Mouse (Mus musculus) kidney, postnatal 14 days (tissue): ENCODE results near the gene Zc3h6.

Source experiments
- DNase-seq: peaks from one replicate; pipeline ENCODE4 v3.0.0; 2022; ENCODE audit warnings: mixed read lengths

Zc3h6 gene

DNA sequence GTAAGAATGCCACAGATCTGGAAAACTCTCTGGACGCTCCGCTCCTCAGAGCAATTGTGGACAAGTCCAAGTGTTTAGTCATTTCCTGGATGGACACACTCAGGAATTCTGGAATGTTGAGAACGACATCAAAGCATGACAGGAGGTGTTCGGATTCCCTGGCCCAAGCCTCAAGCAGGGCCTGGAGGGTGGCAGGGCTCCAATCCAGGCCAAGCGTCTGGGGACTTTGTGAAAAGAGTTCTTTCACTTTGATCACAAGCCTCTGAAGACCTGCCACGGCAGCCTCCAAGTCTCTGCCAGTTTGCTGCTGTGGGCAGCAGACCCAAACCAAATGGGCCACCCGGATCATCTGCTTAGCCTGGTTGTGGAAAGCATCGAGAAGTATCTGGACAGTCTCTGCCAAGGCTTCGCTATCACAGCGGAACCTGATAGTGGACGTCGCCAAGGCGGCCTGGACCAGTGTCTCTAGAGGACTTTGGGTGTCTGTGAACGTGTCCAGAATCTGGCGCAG lies 71.3 kb downstream of the Zc3h6 start:
- no peak for DNase-seq

DNA sequence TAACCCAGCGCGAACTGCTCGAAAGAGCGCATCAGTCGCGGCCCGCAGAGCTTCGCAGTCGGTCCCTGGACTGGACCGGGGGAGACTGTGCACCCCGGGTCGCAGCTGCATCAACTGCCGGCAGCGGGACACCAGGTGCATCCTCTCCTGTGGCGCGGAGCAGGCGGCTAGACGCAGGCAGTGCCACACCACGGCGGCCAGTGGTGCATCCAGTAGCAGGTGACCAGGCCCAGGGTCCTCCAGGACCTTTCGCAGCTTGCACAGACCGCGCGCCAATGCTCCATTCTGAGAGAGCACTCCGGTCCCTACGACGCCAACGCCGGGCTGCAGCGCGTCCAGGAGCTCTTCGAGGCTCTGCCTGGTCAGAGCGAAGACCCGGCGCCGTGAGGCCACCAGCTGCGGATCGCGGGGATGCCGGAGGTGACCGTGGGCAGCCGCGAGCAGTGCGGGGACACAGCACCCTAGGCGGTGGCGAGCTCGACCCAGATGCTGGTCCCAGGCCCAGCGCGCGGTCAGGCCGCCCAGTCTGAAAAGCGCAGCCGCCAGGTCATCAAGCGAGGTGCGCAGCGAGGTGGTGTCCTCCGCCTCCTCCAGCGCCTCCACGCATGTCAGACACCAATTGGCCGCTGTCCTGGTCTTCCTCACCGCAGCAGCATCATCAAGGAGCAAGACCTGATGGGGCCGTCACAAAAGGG lies 71.9 kb downstream of the Zc3h6 start:
- peak; percentile 5 for DNase-seq

DNA sequence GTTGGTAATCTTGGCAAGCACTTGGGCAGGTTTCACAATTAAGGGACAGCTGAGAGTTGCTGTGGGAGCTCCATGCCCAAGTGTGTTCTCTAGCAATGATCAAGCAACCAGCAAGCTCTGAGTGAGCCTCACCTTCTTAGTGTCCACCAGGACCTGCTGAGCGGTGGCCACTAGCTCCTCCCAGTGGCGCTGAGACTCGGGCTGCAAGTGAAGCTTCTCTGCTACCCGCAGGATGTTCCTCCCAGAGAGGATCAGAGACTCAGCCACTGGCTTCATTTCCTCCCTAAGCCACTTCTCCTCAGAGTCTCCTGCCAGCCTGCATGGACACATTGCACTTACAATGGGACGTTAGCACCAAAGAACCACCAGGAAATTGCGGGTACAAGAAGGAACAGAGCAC lies 73.4 kb downstream of the Zc3h6 start:
- DNase-seq = peak; percentile 10

DNA sequence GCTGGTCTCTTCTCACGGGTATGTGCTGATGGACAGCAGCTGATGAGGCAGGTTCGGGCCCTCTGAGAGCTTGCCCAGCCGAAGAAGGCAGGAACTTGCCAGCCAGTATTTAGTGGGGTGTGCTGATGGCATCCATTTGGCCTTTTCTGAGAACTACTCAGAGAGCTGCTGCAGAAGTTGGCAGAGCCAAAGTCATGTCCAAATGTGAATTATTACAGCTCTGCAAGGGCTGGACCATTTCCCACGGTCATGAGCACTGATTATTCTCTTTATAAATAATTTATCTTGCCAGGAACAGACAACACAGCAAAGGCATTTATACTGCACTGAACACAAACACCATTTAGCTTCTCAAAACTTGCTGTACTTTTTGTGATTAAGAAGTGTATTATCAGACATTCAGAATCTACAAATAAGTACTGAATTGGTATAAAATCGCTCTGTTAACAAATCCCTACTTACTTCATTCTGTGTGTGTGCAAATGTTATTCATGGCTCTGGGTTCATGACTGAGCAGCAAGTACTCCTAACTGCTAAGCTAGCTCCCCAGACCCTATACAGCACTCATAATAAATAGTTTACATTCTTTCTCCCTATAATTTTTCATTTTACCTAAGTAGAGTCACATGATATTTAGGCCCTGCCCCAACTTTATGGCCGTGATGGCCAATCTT lies 79.1 kb downstream of the Zc3h6 start:
- DNase-seq = peak; percentile 17

DNA sequence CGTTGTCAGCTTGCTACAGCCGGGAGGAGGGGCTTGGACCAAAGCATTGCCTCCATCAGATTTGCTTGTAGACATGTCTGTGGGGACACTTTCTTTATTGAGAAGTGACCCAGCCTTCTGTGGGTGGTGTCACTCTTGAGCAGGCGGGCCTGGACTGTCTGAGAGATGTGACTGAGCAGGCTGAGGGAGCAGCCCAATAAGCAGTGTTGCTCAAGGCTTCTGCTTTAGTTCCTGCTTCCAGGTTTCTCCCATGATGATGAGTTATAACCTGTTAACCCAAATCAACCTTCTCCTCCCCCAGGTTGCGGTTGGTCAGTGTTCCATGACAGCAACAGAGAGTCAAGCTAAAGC lies 79.6 kb downstream of the Zc3h6 start:
- no peak for DNase-seq

DNA sequence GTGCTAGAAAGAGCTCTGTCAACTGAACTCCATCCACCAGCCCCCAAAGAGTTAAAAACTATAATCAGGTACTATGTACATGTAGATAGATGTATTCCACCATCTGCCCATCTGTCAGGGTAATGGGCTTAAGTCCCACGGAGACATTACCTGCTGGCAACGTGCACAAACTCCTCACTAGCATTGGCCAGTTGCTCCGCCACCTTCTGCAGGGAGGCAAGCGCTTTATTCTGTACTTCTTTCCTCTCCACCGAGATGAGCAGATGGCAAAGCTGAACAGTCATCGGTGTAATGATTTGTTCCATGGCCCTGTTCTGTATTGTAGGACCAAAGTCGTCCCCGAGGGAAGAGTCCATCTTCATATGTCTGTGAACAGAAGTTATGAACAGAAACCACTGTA lies 80.6 kb downstream of the Zc3h6 start, which contains the start of gene Vinac1:
Gene Vinac1 (minus strand): TSS at position 362 of the 400 bp plus-strand sequence.
- DNase-seq = no peak

DNA sequence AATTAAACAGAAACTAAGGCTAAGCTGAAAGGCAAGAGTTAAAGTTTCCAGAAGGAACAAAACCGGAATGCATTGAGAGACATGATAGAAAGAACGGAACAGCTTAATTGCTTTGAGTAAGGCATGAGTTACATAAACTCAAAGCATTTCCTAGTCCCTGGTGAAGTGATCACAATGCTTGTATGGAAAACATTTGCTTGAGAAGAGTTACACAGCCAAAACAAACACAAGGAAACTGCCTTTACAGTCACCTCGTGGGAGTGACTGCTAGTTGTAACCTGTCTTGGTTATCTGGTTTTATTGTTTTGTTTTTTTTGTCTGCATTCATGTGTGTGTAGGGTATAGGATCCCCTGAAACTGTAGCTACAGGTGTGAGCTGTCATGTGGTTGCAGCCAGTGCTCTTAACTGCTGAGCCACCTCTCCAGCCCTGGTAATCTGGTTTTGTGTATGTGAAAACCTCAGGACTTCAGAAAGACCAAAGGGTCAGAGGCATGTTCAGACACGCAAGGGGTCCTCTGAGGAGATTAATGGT lies 85.3 kb downstream of the Zc3h6 start:
- no peak for DNase-seq

DNA sequence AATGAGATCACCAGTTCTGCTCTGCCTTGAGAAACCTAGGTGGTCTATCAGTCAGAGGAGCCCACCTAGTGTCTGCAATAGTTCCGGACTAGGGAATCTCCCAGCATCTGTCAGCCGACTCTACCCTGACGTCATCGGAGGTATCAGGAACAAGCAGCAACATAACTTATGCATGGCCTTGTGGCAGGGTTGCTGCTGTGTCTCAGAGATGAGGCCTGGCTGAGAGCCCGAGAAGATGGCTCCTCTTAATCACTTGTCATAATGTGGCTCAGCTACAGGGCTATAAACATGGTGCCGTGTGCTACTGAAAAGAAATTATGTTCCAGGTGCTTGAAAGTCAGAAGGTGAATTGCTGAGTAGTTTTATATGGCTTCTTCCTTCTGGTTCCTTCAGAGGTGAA lies 88.5 kb downstream of the Zc3h6 start:
- DNase-seq = no peak

DNA sequence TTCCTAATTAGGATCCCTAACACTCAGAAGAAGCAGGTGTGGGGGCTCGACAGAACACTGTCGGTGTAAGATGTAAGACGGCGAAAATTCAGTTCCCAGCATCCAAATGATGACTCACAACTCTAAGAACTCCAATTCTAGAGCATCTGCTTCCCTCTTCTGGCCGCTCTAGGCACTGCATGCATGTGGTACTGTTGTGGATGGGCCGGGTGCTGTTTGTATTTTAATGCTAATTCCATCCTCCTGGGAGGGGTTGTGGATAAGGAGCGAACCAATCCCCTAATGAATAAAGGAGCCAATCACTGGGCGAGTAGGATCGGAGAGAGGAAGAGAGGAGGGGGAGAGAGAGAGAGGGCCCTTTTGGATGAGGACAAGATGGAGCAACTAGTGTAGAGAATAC lies 89.4 kb downstream of the Zc3h6 start:
- no peak for DNase-seq

DNA sequence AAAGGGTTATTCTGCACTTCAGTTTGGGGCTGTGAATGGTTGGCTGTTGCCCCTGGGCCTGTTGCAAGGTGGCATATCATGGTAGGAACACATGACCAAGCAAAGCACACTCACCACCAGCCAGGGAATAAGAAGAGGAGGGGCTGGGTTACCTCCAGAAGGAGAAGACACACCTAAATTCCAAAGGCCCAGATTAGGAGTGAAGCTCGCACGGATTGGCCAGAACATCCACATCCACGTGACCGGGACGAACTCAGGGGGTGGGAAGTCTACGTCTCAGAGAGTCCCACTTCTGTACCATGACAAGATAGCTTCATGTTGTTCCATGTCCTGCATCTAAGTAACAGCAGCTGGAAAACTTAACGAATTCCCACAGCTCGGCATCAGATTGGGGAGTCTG lies 90.1 kb downstream of the Zc3h6 start:
- DNase-seq = no peak

DNA sequence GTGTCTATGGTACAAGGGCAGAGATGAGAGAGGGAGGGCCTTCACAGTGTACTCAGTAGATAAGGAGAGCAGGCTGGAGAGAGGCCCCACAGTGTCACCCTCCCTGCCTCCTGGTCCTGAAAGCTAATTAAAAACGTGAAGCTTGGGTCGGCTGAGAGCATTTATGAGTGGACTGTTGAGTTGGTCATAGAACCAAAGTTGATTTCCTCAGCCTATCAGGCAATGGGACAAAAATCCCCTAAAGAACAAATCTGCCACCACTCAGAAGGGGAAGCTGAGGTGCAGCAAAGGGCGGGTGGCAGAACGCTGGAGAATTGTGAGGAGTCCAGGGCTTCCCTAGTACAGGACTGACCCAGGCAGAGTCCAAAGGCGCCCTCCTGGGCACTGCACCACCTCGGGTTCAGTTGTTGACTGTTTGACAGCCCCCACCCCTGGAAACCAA lies 90.7 kb downstream of the Zc3h6 start:
- no peak for DNase-seq

DNA sequence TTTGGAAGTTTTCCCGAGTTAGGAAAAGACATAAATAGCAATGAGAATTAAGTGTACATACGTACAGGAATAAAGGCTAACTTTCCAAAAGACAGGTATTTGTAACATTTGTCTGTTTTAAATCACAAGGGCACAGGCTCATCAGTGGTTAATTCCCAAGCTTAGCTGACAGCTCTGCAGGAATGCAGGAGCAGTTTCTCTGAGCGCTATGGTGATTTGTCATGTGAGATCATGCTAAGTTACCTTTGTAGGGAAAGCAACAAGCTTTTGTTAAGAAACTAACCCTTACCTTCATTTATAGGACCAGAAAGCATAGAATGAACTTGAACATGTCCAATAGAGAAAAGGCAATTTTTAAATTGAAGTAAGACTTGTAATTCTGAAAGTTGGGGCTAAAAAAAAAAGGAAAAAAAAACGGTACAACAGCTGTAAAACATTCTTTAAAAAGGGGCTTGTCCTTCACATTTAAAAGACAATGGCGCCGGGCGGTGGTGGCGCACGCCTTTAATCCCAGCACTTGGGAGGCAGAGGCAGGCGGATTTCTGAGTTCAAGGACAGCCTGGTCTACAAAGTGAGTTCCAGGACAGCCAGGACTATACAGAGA lies 94.4 kb downstream of the Zc3h6 start:
- DNase-seq = no peak

DNA sequence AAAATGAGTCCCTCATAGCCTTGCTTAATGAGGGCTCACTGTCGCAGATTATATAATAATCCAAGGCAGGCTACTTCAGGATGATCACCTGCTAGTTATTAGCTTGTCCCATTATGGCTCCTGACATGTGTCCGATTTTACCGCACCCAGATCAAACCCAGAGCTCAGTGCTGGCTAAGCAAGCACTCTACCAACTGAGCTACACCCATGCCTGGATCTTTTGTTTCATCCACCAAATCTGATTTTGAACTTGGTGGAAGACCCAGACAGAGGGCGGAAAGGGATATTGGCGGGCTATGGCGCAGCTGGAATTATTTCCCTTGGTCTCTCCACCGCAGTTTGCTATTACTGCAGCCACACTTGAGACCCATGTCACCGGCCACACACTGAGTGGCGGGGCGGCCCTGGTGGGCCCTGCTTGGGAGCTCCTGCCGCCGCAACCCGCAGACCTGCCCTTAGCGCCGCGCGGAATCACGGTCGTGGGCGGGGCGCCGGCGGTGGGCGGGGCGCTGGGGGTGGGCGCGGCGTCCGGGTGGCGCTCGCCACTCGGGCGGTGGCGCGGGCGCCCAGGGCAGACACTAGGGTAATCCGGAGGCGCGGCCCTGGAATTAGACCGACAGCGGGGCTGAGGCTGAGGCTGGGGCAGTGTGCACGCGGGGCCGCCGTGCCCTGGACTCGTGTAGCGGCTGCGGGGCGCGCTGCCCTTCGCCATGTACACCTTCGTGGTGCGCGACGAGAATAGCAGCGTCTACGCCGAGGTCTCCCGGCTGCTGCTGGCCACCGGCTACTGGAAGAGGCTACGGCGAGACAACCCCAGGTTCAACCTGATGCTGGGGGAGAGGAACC lies 98.5 kb downstream of the Zc3h6 start, which contains the start of gene Ttl:
Gene Ttl (plus strand): TSS at position 506 of the 846 bp plus-strand sequence.
- peak; percentile 89 for DNase-seq

DNA sequence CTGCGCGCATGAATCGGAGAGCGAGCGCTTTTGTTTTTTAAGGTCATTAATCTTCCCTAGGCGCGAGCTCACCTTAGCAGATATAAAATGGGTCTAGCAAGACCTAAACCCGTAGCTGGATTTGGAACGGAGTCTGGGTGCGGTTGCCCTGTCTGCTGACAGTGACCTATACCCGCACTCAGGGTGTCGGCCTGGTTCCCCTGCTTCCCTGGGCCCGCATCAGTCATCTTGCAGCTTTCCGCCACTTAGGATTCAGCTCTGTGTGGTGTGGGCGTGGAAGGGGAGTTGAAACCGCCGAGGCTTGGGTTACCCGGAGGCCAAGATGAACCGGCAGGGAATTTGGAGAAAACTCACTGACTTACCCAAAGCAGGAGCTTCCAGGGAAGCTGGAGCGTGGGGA lies 99.1 kb downstream of the Zc3h6 start:
- DNase-seq = peak; percentile 54
